Mouse (Mus musculus) adrenal gland, postnatal 25 days (tissue): ENCODE results near the gene Cd80. TPM values are rescaled to one million over a fixed set of nuclear protein-coding genes. Genes with fewer than 3 reads are reported as not detected.

Experiments
- DNase-seq: peaks from one replicate; pipeline ENCODE4 v3.0.0; 2021; ENCODE audit warnings: mixed read lengths
- total RNA-seq: library from RNA; stranded (reverse); gene quantifications from 2 replicates; pipeline ENCODE4 v1.2.3, GENCODE M21; 2021

Cd80 gene
- total RNA-seq, 1 experiment from 2014 or later: 0.67 TPM

GRCm38 (mm10) chr16:38448458-38448857 lies 6.9 kb upstream of the Cd80 start:
- DNase-seq: no peak

DNA sequence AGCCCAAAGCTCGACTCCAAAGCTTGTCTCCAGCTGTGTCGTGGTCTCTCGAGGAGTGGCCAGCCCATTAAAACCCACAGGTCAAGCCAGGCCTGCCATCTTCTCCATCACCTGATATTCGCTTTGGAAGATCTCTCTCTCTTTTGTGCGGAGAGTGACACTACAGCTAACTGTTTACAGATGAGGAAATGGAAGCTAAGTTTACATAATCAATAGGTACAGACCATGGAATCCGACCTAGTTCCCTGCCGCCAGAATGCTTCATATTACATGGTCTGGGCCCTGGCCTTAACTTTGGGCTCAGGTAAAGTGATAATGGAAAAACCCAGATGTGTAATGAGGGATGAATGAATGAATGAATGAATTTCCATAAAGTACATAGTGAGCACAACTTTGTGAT lies 4.7 kb upstream of the Cd80 start:
- no peak for DNase-seq

DNA sequence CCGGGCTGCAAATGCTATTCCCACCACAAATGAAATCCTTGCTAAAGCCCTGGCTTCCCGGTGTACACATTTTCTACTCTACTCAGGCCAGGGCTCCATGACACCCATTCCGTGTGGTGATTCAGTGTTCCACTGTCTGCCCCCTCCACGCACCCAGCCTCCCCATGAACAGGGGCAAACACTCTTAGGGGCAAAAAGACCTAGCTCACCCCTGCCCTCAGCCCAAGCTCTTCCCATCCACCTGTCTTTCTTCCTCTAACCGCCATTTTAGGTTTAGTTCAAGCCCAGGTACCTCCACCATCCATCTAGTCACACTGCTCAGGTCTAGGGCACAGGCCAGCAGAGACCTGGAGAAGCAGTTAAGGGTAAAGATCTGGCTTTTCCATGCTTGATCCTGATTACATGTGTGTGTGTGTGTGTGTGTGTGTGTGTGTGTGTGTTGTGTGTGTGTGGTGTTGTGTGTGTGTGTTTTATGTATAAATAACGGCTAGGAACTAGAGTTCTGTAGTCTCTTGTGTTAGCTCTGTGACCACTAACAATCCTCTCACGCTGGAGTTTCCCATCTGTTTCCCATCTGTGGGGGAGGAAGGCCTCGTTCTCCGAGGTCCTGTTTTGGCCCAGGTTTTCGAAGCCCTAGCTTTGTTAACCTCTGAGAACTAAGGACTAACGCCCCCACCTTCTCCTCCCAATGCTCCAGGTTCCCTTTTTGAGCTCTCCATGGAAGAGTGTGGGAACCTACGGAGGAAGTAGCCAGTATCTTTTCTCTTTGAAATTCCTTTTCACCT lies 3.7 kb upstream of the Cd80 start:
- no peak for DNase-seq

DNA sequence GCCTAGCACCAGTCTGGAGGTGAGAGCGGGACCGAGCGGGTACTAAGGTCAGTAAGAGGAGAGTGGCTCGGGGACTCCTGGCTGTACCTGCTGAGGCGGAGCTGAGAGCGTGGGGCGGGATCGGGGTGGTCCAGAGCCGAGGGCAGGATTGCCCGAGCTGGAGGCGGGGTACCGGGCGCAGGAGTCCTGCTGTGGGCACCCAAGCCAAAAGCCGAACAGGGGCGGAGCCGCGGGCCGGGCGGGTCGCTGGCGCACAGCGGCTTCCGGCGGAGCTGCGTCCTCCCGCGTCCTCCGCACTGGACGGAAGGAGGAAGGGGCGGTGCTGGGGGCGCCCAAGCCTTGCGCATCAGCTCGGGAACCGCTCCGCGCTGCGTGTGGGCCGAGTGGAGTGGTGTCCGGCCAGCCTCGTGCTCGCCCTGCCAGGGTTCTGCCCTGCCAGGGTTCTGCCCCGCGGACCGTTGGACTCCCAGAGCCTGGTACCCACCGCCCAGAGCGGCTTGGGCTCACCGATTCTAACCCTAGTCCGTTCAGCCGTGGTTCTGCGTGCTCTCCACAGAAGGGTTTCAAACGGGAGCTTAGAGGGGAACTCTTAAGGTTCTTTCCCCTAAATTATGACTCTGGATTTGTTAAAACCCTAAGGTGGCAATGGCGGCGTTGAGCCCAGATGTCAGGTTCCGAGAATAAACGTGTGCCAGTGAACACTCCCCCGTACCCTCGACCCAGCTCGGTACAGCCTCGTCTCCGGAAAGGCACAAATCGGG lies 2.7 kb upstream of the Cd80 start, which contains the start of gene Adprh:
Gene Adprh, minus strand, starts transcription at position 262 of the 761 bp plus-strand sequence.
- peak; percentile 96 for DNase-seq

- DNase-seq: no peak
Measured at GRCm38 (mm10) chr16:38453203-38453553, 2.2 kb upstream of the Cd80 start.

- no peak for DNase-seq
Measured at GRCm38 (mm10) chr16:38453952-38454351, 1.4 kb upstream of the Cd80 start.

DNA sequence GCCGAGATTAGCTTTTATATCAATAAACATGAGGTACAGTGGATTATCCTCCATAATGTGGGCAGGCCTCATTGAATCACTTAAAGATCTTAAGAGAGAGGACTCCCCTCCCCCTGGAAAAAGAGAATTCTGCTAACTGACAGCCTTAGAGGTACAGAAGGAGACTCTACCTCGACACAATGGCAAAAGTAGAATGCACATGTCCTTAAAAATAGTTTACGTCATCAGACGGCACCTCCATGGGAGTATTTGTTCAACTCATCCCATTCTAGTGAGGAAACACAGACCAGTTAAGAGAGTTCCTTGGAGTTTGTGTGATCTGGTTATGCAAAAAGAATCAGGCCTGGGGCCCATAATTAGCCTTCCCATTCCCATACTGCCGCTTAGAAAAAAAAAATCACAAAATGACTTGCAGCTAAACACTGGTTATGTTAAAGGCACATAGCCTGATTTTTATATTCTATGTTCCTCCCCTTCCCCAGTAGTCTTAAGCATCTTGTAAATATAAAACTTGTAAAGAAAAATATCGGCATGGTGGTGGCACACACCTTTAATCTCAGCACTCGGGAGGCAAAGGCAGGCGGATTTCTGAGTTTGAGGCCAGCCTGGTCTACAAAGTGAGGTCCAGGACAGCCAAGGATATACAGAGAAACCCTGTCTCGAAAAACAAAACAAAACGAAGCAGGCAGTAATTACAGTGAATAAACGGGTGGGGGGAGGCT lies 667 bp upstream of the Cd80 start:
- no peak for DNase-seq

- no peak for DNase-seq
Measured at GRCm38 (mm10) chr16:38456812-38457567, 1.6 kb downstream of the Cd80 start.

GRCm38 (mm10) chr16:38458600-38459280 lies 3.4 kb downstream of the Cd80 start:
- no peak for DNase-seq

DNA sequence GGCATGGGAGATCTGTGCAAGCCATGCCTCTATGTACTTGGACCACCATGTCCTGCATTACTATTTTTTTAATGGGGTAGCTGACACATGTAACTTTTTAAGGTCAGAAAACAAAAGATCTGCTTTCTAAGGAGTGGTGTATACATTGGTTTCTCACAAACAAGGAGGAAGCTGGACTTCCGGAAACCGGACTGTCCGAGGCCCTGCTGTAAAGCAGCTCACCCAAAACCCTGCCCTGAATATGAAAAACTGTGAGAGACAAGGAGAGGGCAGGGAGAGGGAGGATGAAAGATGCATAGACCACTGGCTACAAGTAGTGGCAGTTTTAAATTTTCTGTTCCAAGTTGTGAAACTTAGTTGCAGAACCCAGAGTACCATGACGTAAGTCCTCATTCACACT lies 4.6 kb downstream of the Cd80 start:
- DNase-seq: no peak

DNA sequence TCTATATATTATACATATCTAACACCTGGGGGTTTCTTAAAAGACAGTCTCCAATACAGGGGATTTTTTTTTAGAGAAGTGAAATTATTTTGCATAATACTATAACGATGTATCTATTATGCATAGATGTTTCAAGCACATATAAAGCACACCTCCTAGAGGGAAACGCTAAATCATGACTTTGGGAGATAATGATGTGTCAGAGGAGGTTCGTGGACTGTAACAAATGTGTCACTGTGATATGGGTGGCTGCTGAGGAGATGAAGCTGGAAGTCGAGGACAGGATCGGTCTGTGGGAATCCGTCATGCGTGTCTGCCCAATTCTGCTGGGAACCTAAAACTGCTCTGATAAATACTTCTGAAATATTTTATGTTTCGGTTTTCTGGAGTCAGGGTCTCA lies 6.4 kb downstream of the Cd80 start:
- DNase-seq: no peak

GRCm38 (mm10) chr16:38462161-38462560 lies 6.8 kb downstream of the Cd80 start:
- DNase-seq: no peak

- DNase-seq: no peak
Measured at GRCm38 (mm10) chr16:38463305-38463704, 7.9 kb downstream of the Cd80 start.

GRCm38 (mm10) chr16:38466089-38466488 lies 10.7 kb downstream of the Cd80 start:
- DNase-seq: no peak

DNA sequence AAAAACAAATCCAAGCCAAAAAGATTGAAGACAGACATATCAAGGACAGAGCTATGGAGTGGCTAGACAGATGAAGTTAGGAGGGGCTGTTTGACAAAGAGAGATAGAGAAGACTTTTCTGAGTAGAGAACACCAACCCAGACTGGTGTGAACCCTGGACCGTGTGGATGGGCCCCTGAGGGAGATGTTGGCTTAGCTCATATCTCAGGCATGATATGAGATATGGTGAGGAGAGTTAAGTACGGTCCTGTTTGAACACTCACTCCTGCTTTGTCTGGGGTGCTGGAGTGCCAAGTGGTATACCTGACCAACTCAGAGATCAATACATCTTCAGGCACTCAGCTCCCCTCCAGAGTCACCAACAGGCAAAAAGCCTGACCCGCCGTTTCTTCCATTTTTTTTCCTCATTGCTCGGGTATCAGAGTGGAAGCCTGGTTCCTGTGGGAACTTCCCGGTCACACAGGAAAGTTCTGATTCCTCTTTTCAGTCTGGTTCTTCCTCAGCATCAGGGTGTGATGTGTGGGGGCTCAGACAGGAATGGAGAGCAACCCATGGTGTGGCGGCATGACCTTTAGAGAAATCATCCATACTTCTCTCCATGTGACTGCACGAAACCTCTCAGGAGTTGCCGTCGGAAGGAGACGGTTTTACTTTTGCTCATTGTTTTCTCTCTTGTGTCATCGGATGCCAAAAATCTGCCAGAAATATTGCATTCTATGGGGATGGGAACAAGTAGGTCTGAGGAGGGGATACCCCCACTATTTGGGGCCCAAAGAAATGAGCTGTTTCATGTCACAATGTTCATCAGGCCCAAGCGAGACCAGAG lies 11.9 kb downstream of the Cd80 start:
- no peak for DNase-seq

DNA sequence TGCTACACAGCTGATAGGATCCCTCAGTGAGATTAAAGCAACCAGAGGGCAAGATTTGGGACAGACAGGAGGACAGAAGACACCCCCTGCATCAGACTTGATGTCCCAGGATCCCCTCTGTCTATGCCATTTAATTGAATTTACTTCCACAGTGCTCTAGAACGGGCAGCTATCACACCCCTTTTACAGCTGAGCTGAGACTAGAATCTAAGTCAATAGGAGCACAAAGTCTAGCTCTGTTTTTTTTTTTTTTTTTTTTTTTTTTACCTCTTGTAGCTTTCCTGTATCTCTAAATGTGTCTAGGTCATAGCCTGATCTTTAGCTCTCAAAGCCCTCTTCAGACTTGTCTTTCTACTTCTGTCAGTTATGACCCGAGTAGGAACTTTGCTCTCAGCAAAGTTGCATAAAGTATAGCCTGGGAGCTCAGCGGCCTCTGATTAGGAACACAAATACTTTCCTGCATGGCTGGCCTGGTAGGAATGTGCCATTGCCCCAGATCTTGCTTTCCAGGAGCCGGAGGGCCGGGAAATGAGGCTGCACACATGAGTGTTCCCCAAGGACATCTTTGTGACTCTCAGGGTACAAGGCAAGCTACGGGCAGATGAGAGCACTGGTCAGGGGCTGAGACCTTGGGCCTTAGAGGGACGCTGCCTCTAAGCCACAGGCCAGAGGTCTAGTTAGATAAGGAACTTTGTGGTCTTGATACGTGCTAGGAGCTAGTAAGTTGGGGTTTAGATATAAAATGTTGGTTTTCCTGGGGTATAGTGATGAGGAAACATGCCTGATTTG lies 12.8 kb downstream of the Cd80 start:
- DNase-seq: peak; percentile 34

GRCm38 (mm10) chr16:38468706-38469018 lies 13.3 kb downstream of the Cd80 start:
- DNase-seq: no peak

DNA sequence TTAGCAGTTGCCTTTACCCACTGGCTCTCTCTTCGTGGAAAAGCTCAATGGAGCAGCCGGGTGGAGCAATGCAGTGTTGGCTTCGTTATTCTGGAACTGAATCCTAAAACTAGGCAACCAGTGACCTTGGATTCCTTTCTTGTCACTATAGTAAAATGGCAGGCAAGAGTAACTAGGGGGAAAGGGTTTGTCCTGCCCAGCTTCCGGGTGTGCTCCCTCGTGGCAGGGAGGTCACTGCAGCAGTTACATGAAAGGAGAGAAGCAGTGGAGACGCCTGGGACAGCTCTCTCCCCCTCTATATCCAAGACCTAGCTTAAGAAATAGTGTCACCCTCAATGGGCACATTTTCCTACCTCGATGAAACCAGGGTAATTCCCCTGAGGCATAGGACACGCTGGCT lies 14.1 kb downstream of the Cd80 start:
- DNase-seq: no peak

DNA sequence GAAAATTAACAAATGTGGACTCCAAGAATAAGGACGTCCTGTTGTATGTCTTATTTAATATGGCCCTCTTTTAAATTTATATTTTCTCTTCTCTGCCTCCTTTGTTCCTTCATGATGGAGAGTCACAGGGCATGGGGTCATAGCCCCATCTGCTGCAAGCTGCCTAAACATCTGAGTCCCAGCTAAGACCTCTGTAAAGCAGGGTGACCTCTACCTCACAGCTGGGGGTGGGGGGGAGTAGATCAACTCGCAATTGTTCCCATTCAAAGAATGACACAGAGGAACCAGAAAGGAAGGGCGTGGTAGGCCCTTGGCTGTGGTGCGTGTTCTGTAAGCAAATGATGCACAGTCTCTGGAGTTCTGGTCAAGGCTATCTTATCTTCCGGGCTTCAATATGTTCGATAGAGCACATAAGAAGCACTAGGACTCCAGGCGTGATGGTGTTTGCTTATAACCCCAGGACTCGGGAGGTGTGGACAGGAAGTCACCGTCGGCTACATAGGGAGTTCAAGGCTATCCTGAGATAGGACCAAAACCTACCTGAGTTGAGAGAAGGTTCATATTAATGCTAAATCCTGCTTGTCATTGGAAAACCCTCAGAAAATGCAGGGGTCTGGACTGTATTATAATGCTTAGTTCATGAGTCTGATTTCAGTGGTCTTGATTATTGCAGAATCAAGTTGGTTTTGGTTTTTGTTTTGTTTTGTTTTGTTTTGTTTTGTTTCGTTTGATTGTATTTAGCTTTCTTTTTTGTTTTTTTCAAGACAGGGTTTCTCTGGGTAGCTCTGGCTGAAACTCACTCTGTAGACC lies 16.5 kb downstream of the Cd80 start:
- DNase-seq: no peak
